Mouse (Mus musculus) right cerebral cortex, postnatal 36 days (tissue): ENCODE measurements around the gene Mark4.

ENCODE experiments used
- DNase-seq, 2 experiments: peaks; one replicate each; pipeline ENCODE4 v3.0.0; 2022; ENCODE audit warnings: low spot score in 2 of 2, mixed read lengths in 1 of 2

The Mark4 gene

DNA sequence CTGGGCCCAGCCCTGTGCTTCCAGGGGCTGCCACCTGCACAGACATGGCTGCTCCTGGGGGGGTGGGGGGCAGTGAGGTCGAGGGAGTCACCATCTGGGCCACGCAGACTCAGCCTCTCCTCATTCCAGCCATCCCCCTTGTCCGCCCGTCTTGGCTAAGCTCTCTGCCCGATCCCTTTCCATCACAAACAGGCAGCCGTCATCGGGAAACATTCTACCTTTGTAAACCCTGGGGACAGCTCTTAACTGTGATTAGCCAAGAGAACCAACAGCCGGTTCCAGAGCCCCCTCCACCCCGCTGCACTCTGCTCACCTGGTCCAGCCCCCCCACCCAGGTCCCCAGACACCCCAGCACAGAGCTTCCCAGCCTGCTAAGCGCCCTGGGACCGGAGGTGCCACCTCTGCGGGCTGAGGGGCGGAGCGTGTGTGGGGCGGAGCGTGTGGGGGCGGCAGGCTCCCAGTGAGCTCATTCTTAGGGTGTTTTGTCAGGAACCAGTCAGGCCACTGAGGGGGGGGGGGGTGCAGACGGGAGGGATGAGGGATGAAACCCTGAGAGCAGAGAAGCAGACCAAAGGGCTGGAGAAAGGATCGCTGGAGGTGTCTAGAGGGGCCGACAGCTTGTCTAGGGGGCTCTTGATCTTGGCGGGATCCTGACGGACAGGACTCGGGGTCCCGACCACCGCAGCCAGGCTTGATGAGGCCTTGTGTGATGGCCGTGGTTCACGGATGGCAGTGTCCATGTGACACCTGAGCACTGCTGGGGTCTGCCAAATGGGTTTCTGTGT, 58.9 kb downstream of the Mark4 start:
- DNase-seq: no peak

DNA sequence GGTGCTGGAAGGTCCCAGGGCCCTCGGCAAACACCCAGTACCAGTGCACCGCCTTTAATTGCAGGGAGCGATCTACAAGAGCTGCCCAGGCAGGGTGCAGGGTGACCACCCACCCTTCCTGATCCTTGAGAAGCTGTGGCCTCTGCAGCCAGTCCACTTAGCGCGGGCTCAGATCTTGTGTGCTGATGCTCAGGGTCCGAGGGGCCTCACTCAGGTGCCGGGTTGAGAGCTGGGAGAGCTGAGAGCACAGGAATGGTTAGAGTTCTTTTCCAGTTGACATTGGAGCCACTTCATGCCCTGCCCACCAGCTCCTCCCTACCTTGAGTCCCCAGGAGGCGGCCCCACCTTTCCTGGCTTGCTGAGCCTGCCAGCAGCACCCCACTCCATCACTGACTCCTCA, 64.1 kb downstream of the Mark4 start:
- no peak for DNase-seq

DNA sequence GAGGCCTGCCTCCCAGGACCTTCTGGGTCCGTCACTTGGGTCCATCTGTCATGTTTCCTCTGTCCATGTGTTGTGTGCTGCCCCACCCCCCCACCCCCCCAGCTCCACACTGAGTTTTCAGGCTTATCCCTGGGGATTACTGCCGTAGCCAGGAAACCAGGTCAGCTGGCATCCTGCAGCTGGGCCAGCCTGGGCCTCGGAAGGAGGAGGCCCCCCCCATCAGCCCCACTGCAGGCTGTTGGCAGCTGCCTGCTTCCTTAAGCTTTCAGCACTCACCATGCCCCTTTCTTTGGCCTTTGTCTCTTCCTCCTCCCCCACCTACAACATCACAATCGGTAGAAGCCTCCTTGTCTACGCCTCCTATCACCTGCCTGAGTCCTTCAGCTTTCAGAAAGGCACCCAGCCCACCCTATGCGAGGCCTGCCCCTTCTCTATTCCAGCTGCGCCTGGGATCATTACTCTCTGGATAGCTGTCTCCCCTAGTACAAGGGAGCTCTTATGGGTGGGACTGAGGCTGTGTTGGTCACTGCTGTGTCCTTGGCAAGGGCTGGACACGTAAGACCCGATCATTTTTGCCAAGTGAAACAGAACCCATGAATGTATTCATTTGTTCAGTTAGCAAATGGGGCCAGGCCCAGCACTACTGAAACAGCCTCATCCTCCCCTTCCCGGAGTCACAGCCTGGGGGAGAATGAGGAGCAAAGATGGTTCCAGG, 69.8 kb downstream of the Mark4 start:
- DNase-seq: no peak

- no peak for DNase-seq
Observed at GRCm38 (mm10) chr7:19383708-19384107, 74.9 kb downstream of the Mark4 start.

DNA sequence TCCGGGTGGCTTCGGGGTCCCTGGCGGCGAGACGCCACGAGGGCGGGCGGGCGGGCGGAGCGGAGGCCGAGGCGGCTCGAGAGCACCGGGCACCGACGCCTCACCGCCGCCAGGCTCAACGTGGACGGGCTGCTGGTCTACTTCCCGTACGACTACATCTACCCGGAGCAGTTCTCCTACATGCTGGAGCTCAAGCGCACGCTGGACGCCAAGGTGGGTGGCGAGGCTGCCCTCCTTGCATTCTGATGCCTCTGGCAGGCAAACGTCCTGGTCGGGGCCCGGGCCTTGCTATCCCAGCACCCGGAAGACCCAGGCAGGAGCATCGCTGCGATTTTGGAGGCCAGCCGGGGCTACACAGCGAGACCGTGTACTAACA, 76.5 kb downstream of the Mark4 start:
- DNase-seq: no peak

- DNase-seq: peak; percentile 97
Observed at GRCm38 (mm10) chr7:19381377-19382165, 77.0 kb downstream of the Mark4 start, which contains the start of gene Ercc2. Gene Ercc2, plus strand, starts transcription at chr7:19382010.

GRCm38 (mm10) chr7:19378049-19378448, 80.6 kb downstream of the Mark4 start:
- DNase-seq: no peak

GRCm38 (mm10) chr7:19376019-19376418, 82.6 kb downstream of the Mark4 start:
- DNase-seq: no peak

GRCm38 (mm10) chr7:19375368-19375767, 83.3 kb downstream of the Mark4 start:
- DNase-seq: no peak
